32 mouse cellular contexts compared by ENCODE assay signal in the genomic region with DNA sequence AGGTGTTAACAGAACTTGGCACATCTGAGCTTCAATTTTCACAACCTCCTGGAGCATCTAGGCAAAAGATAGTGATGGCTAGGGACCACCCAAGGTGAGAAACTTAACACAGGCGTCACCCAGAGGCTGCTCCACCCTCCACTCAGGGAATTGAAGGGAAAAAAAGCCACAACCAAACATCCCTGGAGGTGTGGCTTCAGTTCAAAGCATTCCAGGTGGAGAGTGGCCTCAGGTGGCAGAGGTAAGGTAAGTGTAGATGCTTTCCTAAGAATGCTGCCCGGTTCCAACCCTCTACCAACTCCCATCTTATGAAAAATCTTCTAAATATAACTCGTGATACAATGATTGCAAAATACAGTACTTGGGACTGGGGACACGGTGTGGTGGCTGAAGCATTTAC. TPM values are rescaled to one million over a fixed set of nuclear protein-coding genes. Genes with fewer than 3 reads are reported as not detected.
DNase-seq lines count a peak whose midpoint lies in the region; ATAC-seq and TF ChIP-seq lines count a peak whose summit lies in the region.
"Had no signal": no experiment of that assay in that cellular context is flagged by ENCODE, and none has a peak within 500 bp of the region (broad histone marks: within the 10 kb centered on the region; RNA-seq: fewer than 3 reads in every experiment).

No protein-coding gene starts in this region.

- H3K27me3 ChIP-seq in liver, adult 2 months (ENCODE audit: control insufficient read depth, insufficient read depth, low read length): no peaks in the 10 kb centered on the region
- H3K27me3 ChIP-seq in liver, embryonic 12.5 days (replicated peaks): no peaks in the 10 kb centered on the region; the same call in 1 of the 2 replicates
- H3K27me3 ChIP-seq in embryonic facial prominence, embryonic 15.5 days: no peaks in the 10 kb centered on the region
- H3K27me3 ChIP-seq in lung, embryonic 16.5 days (ENCODE audit: control insufficient read depth, insufficient read depth, low read depth, low read length): no peaks in the 10 kb centered on the region
- H3K27me3 ChIP-seq in stomach, postnatal 0 days (ENCODE audit: control insufficient read depth, insufficient read depth, low read length): no peaks in the 10 kb centered on the region
- H3K27me3 ChIP-seq in hindbrain, embryonic 13.5 days: peaks cover 20% of the 10 kb centered on the region; the same call in 1 of the 2 replicates
- H3K27me3 ChIP-seq: Patski had no signal

- 38% methylated on average over 4 of the region's 4 CpGs for WGBS in liver, adult 2 months
- 38% methylated on average over 4 of the region's 4 CpGs for WGBS in liver, embryonic 12.5 days (ENCODE audit: insufficient replicate concordance)
- 53% methylated on average over 4 of the region's 4 CpGs for WGBS in embryonic facial prominence, embryonic 15.5 days
- WGBS in lung, embryonic 16.5 days: 36% methylated on average over 4 of the region's 4 CpGs
- 58% methylated on average over 4 of the region's 4 CpGs for WGBS in stomach, postnatal 0 days
- WGBS in hindbrain, embryonic 13.5 days: 80% methylated on average over 4 of the region's 4 CpGs

- H3K4me1 ChIP-seq in liver, adult 2 months (ENCODE audit: control insufficient read depth, insufficient read depth, low read length): peaks cover 10% of the 10 kb centered on the region
- peaks cover 5% of the 10 kb centered on the region; the same call in 1 of the 2 replicates for H3K4me1 ChIP-seq in liver, embryonic 12.5 days
- peaks cover 7% of the 10 kb centered on the region; the same call in 1 of the 2 replicates for H3K4me1 ChIP-seq in embryonic facial prominence, embryonic 15.5 days
- peaks cover 34% of the 10 kb centered on the region for H3K4me1 ChIP-seq in lung, embryonic 16.5 days (replicated peaks; ENCODE audit: control insufficient read depth, insufficient read depth, low read length)
- H3K4me1 ChIP-seq in stomach, postnatal 0 days (replicated peaks; ENCODE audit: control insufficient read depth, insufficient read depth): no peaks in the 10 kb centered on the region
- H3K4me1 ChIP-seq in hindbrain, embryonic 13.5 days (replicated peaks): peaks cover 5% of the 10 kb centered on the region; the same call in 1 of the 2 replicates

- no peak for TF ChIP-seq POLR2A in liver, adult 2 months (IDR thresholded peaks at IDR 0.05; ENCODE audit: extremely low read depth, insufficient read depth, low read length)

- no peak for ATAC-seq in liver, embryonic 12.5 days
- ATAC-seq in embryonic facial prominence, embryonic 15.5 days (ENCODE audit: insufficient number of reproducible peaks, low FRiP score, low TSS enrichment, low read depth): no peak
- ATAC-seq in lung, embryonic 16.5 days (ENCODE audit: low read depth): peak; percentile 54
- ATAC-seq in stomach, postnatal 0 days (ENCODE audit: low FRiP score, low TSS enrichment): no peak
- no peak for ATAC-seq in hindbrain, embryonic 13.5 days (ENCODE audit: low FRiP score)
- ATAC-seq: forebrain, postnatal 0 days; Patski had no signal

- no peak for TF ChIP-seq EP300 in stomach, postnatal 0 days (optimal IDR thresholded peaks at IDR 0.05)

- H3K4me2 ChIP-seq in liver, embryonic 12.5 days: no peak overlapping the region
- no peak overlapping the region for H3K4me2 ChIP-seq in embryonic facial prominence, embryonic 15.5 days (replicated peaks)
- no peak overlapping the region for H3K4me2 ChIP-seq in lung, embryonic 16.5 days (ENCODE audit: low read depth, low read length)
- no peak overlapping the region for H3K4me2 ChIP-seq in stomach, postnatal 0 days (replicated peaks; ENCODE audit: low read depth)
- no peak overlapping the region for H3K4me2 ChIP-seq in hindbrain, embryonic 13.5 days
- H3K4me2 ChIP-seq: hindbrain, embryonic 12.5 days; liver, embryonic 11.5 days had no signal

- H3K27ac ChIP-seq in liver, adult 2 months (replicated peaks; ENCODE audit: insufficient read depth, low read depth, low read length): no peak overlapping the region; the same call in 1 of the 2 replicates
- no peak overlapping the region for H3K27ac ChIP-seq in liver, embryonic 12.5 days
- 0 out of 2 replicates have a peak overlapping the region, but pooled peaks have one; percentile 11 for H3K27ac ChIP-seq in embryonic facial prominence, embryonic 15.5 days (replicated peaks)
- H3K27ac ChIP-seq in lung, embryonic 16.5 days (ENCODE audit: low read length): peak overlapping the region; percentile 48; the same call in 1 of the 2 replicates
- no peak overlapping the region for H3K27ac ChIP-seq in stomach, postnatal 0 days (replicated peaks)
- no peak overlapping the region for H3K27ac ChIP-seq in hindbrain, embryonic 13.5 days
- H3K27ac ChIP-seq: forebrain, embryonic 10.5 days; hindbrain, embryonic 12.5 days; layer of hippocampus, adult 2 months; macrophage had no signal

- no peaks in the 10 kb centered on the region for H3K9me3 ChIP-seq in liver, embryonic 12.5 days (replicated peaks)
- H3K9me3 ChIP-seq in embryonic facial prominence, embryonic 15.5 days (replicated peaks): no peaks in the 10 kb centered on the region
- H3K9me3 ChIP-seq in lung, embryonic 16.5 days (ENCODE audit: control insufficient read depth, low read length): no peaks in the 10 kb centered on the region
- no peaks in the 10 kb centered on the region for H3K9me3 ChIP-seq in stomach, postnatal 0 days (ENCODE audit: control insufficient read depth, low read length)
- H3K9me3 ChIP-seq in hindbrain, embryonic 13.5 days: no peaks in the 10 kb centered on the region
- H3K9me3 ChIP-seq: forebrain, embryonic 10.5 days; G1E; hindbrain, embryonic 12.5 days had no signal

- no peak for TF ChIP-seq CTCF in liver, adult 2 months (IDR thresholded peaks at IDR 0.05; ENCODE audit: low read depth, low read length)
- peak; percentile 44; the same call in 1 of the 2 replicates for TF ChIP-seq CTCF in stomach, postnatal 0 days (IDR thresholded peaks at IDR 0.05; ENCODE audit: low read depth)

- no peaks in the 10 kb centered on the region for H3K79me2 ChIP-seq in liver, adult 2 months (ENCODE audit: control insufficient read depth, insufficient read depth, low read length)

- no peak overlapping the region for H3K4me3 ChIP-seq in liver, adult 2 months (ENCODE audit: insufficient read depth, low read depth, low read length)
- no peak overlapping the region for H3K4me3 ChIP-seq in liver, embryonic 12.5 days
- no peak overlapping the region for H3K4me3 ChIP-seq in embryonic facial prominence, embryonic 15.5 days (replicated peaks)
- no peak overlapping the region for H3K4me3 ChIP-seq in lung, embryonic 16.5 days (ENCODE audit: low read length)
- H3K4me3 ChIP-seq in stomach, postnatal 0 days (ENCODE audit: low read depth, low read length): no peak overlapping the region
- H3K4me3 ChIP-seq in hindbrain, embryonic 13.5 days: no peak overlapping the region
- H3K4me3 ChIP-seq: forebrain, embryonic 10.5 days; hindbrain, embryonic 12.5 days; layer of hippocampus, adult 2 months had no signal

- H3K9ac ChIP-seq in liver, adult 2 months (ENCODE audit: low read depth, low read length): no peak overlapping the region
- no peak overlapping the region for H3K9ac ChIP-seq in liver, embryonic 12.5 days
- no peak overlapping the region for H3K9ac ChIP-seq in embryonic facial prominence, embryonic 15.5 days
- no peak overlapping the region for H3K9ac ChIP-seq in lung, embryonic 16.5 days (ENCODE audit: low read length)
- H3K9ac ChIP-seq in stomach, postnatal 0 days (ENCODE audit: low read length): no peak overlapping the region
- no peak overlapping the region for H3K9ac ChIP-seq in hindbrain, embryonic 13.5 days
- H3K9ac ChIP-seq: forebrain, postnatal 0 days; hindbrain, embryonic 12.5 days had no signal

- peak; percentile 23 for DNase-seq in liver, adult 2 months (ENCODE audit: extremely low read depth, low read depth, low spot score)
- no peak for DNase-seq in stomach, postnatal 0 days (ENCODE audit: low spot score)
- no peak for DNase-seq in thymus, postnatal 36 days
- DNase-seq: adrenal gland, adult 8-10 months; cerebellum, adult 2 months; cerebellum, postnatal 25 days; forebrain, postnatal 0 days; gastrocnemius, postnatal 25 days; heart, adult 18-20 months; layer of hippocampus, postnatal 36 days; right cerebral cortex, adult 18-20 months had no signal

- no peaks in the 10 kb centered on the region for H3K36me3 ChIP-seq in liver, adult 2 months (ENCODE audit: control insufficient read depth, insufficient read depth, low read length)
- no peaks in the 10 kb centered on the region for H3K36me3 ChIP-seq in liver, embryonic 12.5 days
- H3K36me3 ChIP-seq in embryonic facial prominence, embryonic 15.5 days: no peaks in the 10 kb centered on the region
- no peaks in the 10 kb centered on the region for H3K36me3 ChIP-seq in lung, embryonic 16.5 days (ENCODE audit: control insufficient read depth, insufficient read depth, low read length)
- H3K36me3 ChIP-seq in stomach, postnatal 0 days (ENCODE audit: control insufficient read depth, insufficient read depth, low read length): no peaks in the 10 kb centered on the region
- no peaks in the 10 kb centered on the region for H3K36me3 ChIP-seq in hindbrain, embryonic 13.5 days
- H3K36me3 ChIP-seq: forebrain, embryonic 10.5 days; G1E; hindbrain, embryonic 12.5 days had no signal

RNA-seq across cellular contexts. Expression of gene Hsd17b3, which starts 57.8 kb away (rescaled TPM):
- not detected in 2 replicates for total RNA-seq in liver, adult 2 months (2014; rRNA removed)
- polyA plus RNA-seq in liver, adult 2 months (2012; rRNA removed): 0.39 TPM in 1 of 2 replicates, not detected in the other
- polyA plus RNA-seq in liver, embryonic 12.5 days (2016; fragmentation: Nextera tagmentation; extraction: Ambion mirVana): not detected in 2 replicates
- polyA plus RNA-seq in embryonic facial prominence, embryonic 15.5 days (2015; fragmentation: Nextera tagmentation; extraction: Ambion mirVana): not detected in 2 replicates
- polyA plus RNA-seq in lung, embryonic 16.5 days (2015; fragmentation: Nextera tagmentation; extraction: Ambion mirVana): not detected in 2 replicates
- not detected in 2 replicates for polyA plus RNA-seq in stomach, postnatal 0 days (2015; fragmentation: Nextera tagmentation; extraction: Ambion mirVana)
- not detected in 2 replicates for polyA plus RNA-seq in hindbrain, embryonic 13.5 days (2015; fragmentation: Nextera tagmentation; extraction: Ambion mirVana)
- total RNA-seq: forebrain, postnatal 0 days; gastrocnemius, postnatal 25 days; heart, adult 18-20 months; heart, postnatal 25 days; layer of hippocampus, adult 2 months; layer of hippocampus, postnatal 36 days; left cerebral cortex, postnatal 10 days; midbrain, postnatal 0 days had no signal
- polyA plus RNA-seq: cerebellum, adult 2 months; G1E; heart, embryonic 14.5 days; hindbrain, embryonic 12.5 days; limb, embryonic 11.5 days; liver, embryonic 11.5 days; macrophage; midbrain, postnatal 0 days; neural tube, embryonic 14.5 days; Patski; small intestine, adult 2 months; stomach, embryonic 16.5 days; thymus, postnatal 0 days; urinary bladder, adult 2 months had no signal

Comparison
In these comparisons a context has a peak if more than half of its experiments do, and no peak if none do; other contexts are left out.
1. H3K27ac ChIP-seq: peak in embryonic facial prominence, embryonic 15.5 days (single experiment) and lung, embryonic 16.5 days (single experiment); none in liver, adult 2 months (single experiment), liver, embryonic 12.5 days (single experiment), stomach, postnatal 0 days (single experiment) and hindbrain, embryonic 13.5 days (single experiment).